Mouse (Mus musculus) urinary bladder, postnatal 0 days (tissue): Measurements from ENCODE around the gene Prkce. TPM values are rescaled to one million over a fixed set of nuclear protein-coding genes. Genes with fewer than 3 reads are reported as not detected.

Experiments
- polyA plus RNA-seq: library from polyadenylated mRNA; unstranded; fragments of >200 nt; fragmentation: Nextera tagmentation; extraction: Ambion mirVana; gene quantifications from 2 replicates; pipeline ENCODE4 v1.2.1, GENCODE M21; 2015

Gene Prkce
- polyA plus RNA-seq = 5.4 and 6.5 TPM in 2 replicates

GRCm38 (mm10) chr17:86167320-86168230, at the start of gene Prkce:
Gene Prkce (plus strand): TSS chr17:86167785.

GRCm38 (mm10) chr17:86145079-86145951, 22.3 kb upstream of the Prkce start, which contains the start of gene Srbd1:
Gene Srbd1 (minus strand): TSS chr17:86145175.

DNA sequence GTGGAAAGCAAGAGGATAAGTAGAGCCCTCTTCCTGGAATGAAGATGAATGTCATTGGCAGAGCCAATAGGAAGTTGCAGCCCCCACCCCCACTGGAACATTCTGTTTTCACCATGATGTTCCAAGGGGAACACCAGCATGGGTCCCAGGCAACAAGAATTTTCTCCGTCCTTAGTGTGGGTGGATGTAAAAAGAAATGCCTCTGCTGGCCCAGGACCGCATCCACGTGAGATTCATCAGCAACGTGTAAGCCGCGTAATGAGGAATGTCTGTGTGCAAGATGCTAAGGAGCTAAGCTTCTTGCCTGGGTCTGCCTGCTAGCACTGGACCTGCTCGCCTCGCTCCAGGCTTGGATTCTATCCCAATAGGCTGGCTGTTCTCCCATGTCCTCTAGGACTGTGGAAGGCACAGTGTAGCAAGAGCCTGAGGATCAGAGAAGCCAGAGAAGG, 337.6 kb downstream of the Prkce start, which contains the start of gene Gm10309:
TSS of gene Gm10309 (minus strand) at position 50 of the 449 bp plus-strand sequence.

Other genes with a start within 250 kb of the Prkce start
- gene Srbd1, start 22.6 kb upstream of the Prkce start, polyA plus RNA-seq = 6.0 TPM in 2 replicates